Mouse (Mus musculus) intestine, embryonic 15.5 days (tissue): Measurements from ENCODE around the gene Sp9. TPM values are rescaled to one million over a fixed set of nuclear protein-coding genes. Genes with fewer than 3 reads are reported as not detected.

ENCODE experiments used
- ATAC-seq: fragments of 200-750 bp; cut with Nextera tagmentation; 2 replicates; pipeline ENCODE4 v1.8.0; 2017; ENCODE audit warnings: moderate TSS enrichment, moderate library complexity
- H3K27ac ChIP-seq: fragments of 300-500 bp; sonication (generic); 2 replicates; pipeline ENCODE4 v1.5.1; 2015; ENCODE audit warnings: mild to moderate bottlenecking, inconsistent platforms
- H3K27me3 ChIP-seq: fragments of 300-500 bp; sonication (generic); replicated peaks from 2 replicates; pipeline ENCODE4 v1.6.1; 2015; ENCODE audit warnings: inconsistent platforms
- H3K36me3 ChIP-seq: fragments of 300-500 bp; sonication (generic); 2 replicates; pipeline ENCODE4 v1.6.1; 2015; ENCODE audit warnings: inconsistent platforms
- H3K4me1 ChIP-seq: fragments of 300-500 bp; sonication (generic); replicated peaks from 2 replicates; pipeline ENCODE4 v1.6.1; 2015; ENCODE audit warnings: inconsistent platforms
- H3K4me2 ChIP-seq: fragments of 300-500 bp; sonication (generic); replicated peaks from 2 replicates; pipeline ENCODE4 v1.6.1; 2015; ENCODE audit warnings: mild to moderate bottlenecking, inconsistent platforms
- H3K4me3 ChIP-seq: fragments of 300-500 bp; sonication (generic); replicated peaks from 2 replicates; pipeline ENCODE4 v1.5.1; 2015; ENCODE audit warnings: inconsistent platforms
- H3K9ac ChIP-seq: fragments of 300-500 bp; sonication (generic); 2 replicates; pipeline ENCODE4 v1.6.1; 2015; ENCODE audit warnings: inconsistent platforms
- H3K9me3 ChIP-seq: fragments of 300-500 bp; sonication (generic); 2 replicates; pipeline ENCODE4 v1.6.1; 2016; ENCODE audit warnings: inconsistent platforms
- WGBS: fragments of 180-500 bp; shearing (Covaris S2); methylation state at CpG from one replicate; pipeline ENCODE4 v1.1.7; 2015; 5-methylcytosine and 5-hydroxymethylcytosine counted together
- polyA plus RNA-seq: library from polyadenylated mRNA; unstranded; fragments of >200 nt; fragmentation: Nextera tagmentation; extraction: Ambion mirVana; gene quantifications from 2 replicates; pipeline ENCODE4 v1.2.1, GENCODE M21; 2015

The Sp9 gene
- polyA plus RNA-seq, 1 experiment from 2014 or later = not detected

DNA sequence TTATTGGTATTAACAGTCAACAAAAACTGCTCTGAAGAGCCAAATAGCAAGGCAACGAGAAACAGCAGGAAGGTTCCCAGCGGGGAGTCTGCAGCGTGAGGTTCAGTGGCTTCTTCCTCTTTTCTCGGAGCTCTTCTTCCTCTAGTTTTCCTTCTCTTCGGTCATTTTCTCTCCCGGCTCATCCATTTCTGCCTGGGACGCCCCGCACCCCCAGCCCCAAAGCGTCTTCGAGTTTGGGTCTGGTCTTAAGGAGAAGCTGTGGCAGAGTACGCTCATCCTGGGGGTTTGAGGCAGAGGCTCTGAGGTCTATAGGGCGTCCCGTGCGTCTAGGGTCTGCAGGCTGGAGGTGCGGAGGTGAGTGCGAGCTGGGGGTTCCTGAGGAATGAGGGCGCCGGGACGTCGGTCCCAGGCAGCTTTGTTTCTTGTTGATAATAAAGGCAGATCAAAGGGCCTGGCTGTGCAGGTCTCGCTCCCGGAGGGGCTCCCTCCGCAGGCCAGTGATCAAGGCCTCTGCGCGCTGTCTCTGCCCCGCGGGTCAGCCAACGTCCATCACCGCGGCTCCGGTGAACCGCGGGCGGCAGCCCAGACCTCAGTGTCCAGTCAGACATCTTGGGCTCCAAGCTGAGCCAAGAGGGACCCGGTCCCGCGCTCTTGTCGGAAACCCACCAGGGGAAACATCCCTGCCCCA, 5.4 kb downstream of the Sp9 start:
- Histone ChIP-seq H3K36me3 (no peaks in the 10 kb centered on the region), H3K27ac (no peak overlapping the region), H3K9me3 (no peaks in the 10 kb centered on the region), H3K4me2 (no peak overlapping the region; the same call in 1 of the 2 replicates), H3K4me3 (peak overlapping the region; percentile 9), H3K27me3 (peaks cover 74% of the 10 kb centered on the region), H3K4me1 (peaks cover 37% of the 10 kb centered on the region), H3K9ac (no peak overlapping the region)
- WGBS = 2% methylated on average over 38 of the region's 38 CpGs
- ATAC-seq = no peak

GRCm38 (mm10) chr2:73277709-73278075, 6.0 kb downstream of the Sp9 start:
- H3K4me2 ChIP-seq = no peak overlapping the region
- ATAC-seq = no peak
- no peaks in the 10 kb centered on the region for H3K36me3 ChIP-seq
- no peak overlapping the region; the same call in 1 of the 2 replicates for H3K4me3 ChIP-seq
- 4% methylated on average over 18 of the region's 18 CpGs for WGBS
- no peaks in the 10 kb centered on the region for H3K9me3 ChIP-seq
- H3K9ac ChIP-seq = no peak overlapping the region
- peaks cover 35% of the 10 kb centered on the region for H3K4me1 ChIP-seq
- H3K27ac ChIP-seq = no peak overlapping the region
- peaks cover 72% of the 10 kb centered on the region for H3K27me3 ChIP-seq

DNA sequence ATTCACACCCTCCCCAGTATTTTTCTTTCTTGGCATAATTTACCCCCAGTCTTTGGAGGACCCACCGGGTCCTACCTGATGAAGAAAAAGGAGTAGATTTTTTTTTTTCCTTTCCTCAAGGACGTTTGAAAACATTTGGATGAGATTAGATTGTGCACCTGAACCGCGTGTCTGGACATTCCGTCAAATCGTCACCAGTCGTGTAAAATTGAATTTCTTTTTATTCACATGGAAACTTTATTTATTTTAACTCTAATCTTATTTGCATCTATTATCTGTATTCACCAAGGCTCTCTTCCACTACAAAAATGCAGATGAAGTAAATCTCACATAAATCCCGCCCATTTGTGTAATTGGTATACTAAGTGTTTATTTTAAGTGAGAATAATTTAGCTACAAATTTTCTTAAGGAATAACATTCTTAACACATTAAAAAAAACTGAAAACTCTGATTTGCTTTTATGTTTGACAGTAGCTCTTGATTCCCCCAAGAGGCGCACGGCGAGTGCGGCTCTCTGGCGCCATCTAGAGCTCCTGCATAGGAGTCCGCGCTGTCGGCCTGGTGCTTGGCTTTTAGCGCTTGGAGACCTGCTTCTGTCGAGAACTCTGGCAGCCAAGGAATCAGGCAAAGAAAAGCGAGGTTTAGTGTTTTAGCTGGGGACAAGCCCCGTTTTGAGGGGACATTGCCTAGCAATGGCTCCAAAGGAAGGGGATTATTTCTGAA, 6.6 kb downstream of the Sp9 start:
- H3K27ac ChIP-seq = no peak overlapping the region
- ATAC-seq = peak; percentile 82
- no peaks in the 10 kb centered on the region for H3K36me3 ChIP-seq
- H3K4me2 ChIP-seq = peak overlapping the region; percentile 31
- H3K27me3 ChIP-seq = peaks cover 66% of the 10 kb centered on the region
- 3% methylated on average over 20 of the region's 20 CpGs for WGBS
- H3K4me3 ChIP-seq = no peak overlapping the region; the same call in 1 of the 2 replicates
- no peak overlapping the region for H3K9ac ChIP-seq
- no peaks in the 10 kb centered on the region for H3K9me3 ChIP-seq
- peaks cover 29% of the 10 kb centered on the region for H3K4me1 ChIP-seq

- peaks cover 23% of the 10 kb centered on the region for H3K4me1 ChIP-seq
- H3K9ac ChIP-seq = no peak overlapping the region
- H3K36me3 ChIP-seq = no peaks in the 10 kb centered on the region
- no peaks in the 10 kb centered on the region for H3K9me3 ChIP-seq
- H3K27ac ChIP-seq = no peak overlapping the region
- peaks cover 61% of the 10 kb centered on the region for H3K27me3 ChIP-seq
- H3K4me3 ChIP-seq = no peak overlapping the region; the same call in 1 of the 2 replicates
- peak overlapping the region; percentile 31 for H3K4me2 ChIP-seq
- ATAC-seq = peak; percentile 43; the same call in 1 of the 2 replicates
- 2% methylated on average over 17 of the region's 17 CpGs for WGBS
Observed at GRCm38 (mm10) chr2:73278869-73279268, 7.1 kb downstream of the Sp9 start.

GRCm38 (mm10) chr2:73279271-73280038, 7.7 kb downstream of the Sp9 start:
- no peak for ATAC-seq

DNA sequence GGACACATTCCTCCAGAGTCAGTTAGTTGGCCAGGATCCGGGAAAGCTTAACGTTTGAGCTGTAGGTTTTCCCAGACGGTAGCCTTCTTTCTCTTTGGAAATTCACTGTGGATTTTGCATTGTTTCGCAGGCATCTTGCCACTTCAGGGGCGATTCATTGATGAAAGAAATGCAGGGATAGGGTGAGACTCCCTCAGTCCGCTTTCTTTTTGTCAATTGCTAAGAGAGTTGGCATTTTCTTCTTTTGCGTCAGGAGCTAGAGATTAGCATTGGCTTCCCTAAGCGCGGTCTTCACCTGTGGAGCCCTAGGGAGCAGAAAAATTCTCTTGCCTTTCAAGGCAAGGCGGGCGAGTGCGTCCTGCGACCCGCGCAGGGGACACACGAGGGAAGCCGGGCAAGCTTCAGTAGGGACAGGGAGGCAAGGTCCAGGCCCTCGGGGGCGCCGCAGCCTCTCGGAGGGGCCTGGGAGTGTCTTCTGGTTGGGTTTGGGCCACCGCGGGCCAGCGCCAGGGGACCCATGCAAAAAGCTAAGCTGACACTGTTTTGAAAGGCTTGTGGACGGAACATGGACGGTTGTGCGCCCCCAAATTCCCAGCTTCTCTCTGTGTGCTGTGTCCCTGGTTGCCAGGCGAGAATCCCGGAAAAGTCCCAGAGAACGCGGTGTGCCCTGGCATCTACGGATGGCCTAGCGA, 8.8 kb downstream of the Sp9 start:
- Histone ChIP-seq H3K4me1 (peaks cover 15% of the 10 kb centered on the region; the same call in 1 of the 2 replicates), H3K4me2 (peak overlapping the region; percentile 37), H3K4me3 (no peak overlapping the region; the same call in 1 of the 2 replicates), H3K36me3 (no peaks in the 10 kb centered on the region), H3K9me3 (no peaks in the 10 kb centered on the region), H3K9ac (no peak overlapping the region), H3K27me3 (peaks cover 51% of the 10 kb centered on the region), H3K27ac (no peak overlapping the region)
- no peak for ATAC-seq
- 6% methylated on average over 33 of the region's 33 CpGs for WGBS

More at GRCm38 (mm10) chr2:73279271-73280038, 7.7 kb downstream of the Sp9 start:
- H3K4me2 ChIP-seq = peak overlapping the region; percentile 31; the same call in 1 of the 2 replicates
- peaks cover 17% of the 10 kb centered on the region for H3K4me1 ChIP-seq
- no peak overlapping the region for H3K4me3 ChIP-seq
- no peak overlapping the region for H3K9ac ChIP-seq
- 2% methylated on average over 31 of the region's 31 CpGs for WGBS
- H3K27ac ChIP-seq = no peak overlapping the region
- H3K9me3 ChIP-seq = no peaks in the 10 kb centered on the region
- no peaks in the 10 kb centered on the region for H3K36me3 ChIP-seq
- peaks cover 55% of the 10 kb centered on the region for H3K27me3 ChIP-seq

DNA sequence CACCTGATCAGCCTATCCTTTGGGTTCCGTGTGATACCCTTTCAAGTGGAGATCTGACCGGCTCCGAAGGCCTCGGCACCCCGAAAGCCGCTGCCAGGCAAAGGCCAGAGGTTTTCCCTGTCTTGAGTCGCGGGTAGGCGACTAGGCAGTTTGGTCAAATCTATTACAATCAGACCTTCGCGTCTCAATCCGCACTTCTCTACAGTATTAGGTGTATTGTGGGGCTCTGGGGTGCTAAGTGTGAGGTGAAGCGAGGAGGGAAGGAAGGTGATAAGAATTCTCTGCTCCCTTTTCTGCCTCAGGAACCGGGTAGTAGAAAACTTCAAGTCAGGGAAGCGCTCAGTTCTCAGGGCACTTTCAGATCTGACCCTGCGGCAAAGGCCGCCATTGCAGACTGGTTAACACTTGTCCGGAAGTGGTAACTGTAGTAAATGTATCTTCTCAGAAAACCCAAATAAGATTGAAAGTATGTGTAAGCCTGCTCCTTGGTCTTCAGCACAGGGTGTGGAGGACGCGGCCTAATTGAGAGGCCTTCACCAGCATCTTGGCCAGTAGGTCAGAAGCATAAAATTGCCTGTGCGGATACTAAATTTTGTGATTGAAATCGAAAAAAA, 9.4 kb downstream of the Sp9 start:
- WGBS = 17% methylated on average over 22 of the region's 22 CpGs
- no peak overlapping the region for H3K4me3 ChIP-seq

GRCm38 (mm10) chr2:73281707-73282106, 10.0 kb downstream of the Sp9 start:
- no peaks in the 10 kb centered on the region for H3K36me3 ChIP-seq
- WGBS = 22% methylated on average over 7 of the region's 7 CpGs
- peaks cover 44% of the 10 kb centered on the region for H3K27me3 ChIP-seq
- H3K27ac ChIP-seq = no peak overlapping the region
- H3K9ac ChIP-seq = no peak overlapping the region
- H3K4me1 ChIP-seq = peaks cover 15% of the 10 kb centered on the region; the same call in 1 of the 2 replicates
- H3K4me2 ChIP-seq = no peak overlapping the region
- no peak for ATAC-seq
- no peaks in the 10 kb centered on the region for H3K9me3 ChIP-seq
- H3K4me3 ChIP-seq = no peak overlapping the region

More for the DNA sequence above, 9.4 kb downstream of the Sp9 start:
- Histone ChIP-seq H3K4me2 (no peak overlapping the region), H3K4me1 (peaks cover 15% of the 10 kb centered on the region; the same call in 1 of the 2 replicates), H3K9me3 (no peaks in the 10 kb centered on the region), H3K36me3 (no peaks in the 10 kb centered on the region), H3K27ac (no peak overlapping the region), H3K9ac (no peak overlapping the region), H3K27me3 (peaks cover 48% of the 10 kb centered on the region)
- no peak for ATAC-seq

GRCm38 (mm10) chr2:73285630-73286029, 13.9 kb downstream of the Sp9 start:
- no peak overlapping the region for H3K4me2 ChIP-seq
- H3K4me3 ChIP-seq = no peak overlapping the region
- H3K9me3 ChIP-seq = no peaks in the 10 kb centered on the region
- ATAC-seq = no peak
- 6% methylated on average over 2 of the region's 2 CpGs for WGBS
- H3K9ac ChIP-seq = no peak overlapping the region
- no peaks in the 10 kb centered on the region for H3K36me3 ChIP-seq
- H3K27me3 ChIP-seq = peaks cover 15% of the 10 kb centered on the region
- no peak overlapping the region for H3K27ac ChIP-seq
- H3K4me1 ChIP-seq = peaks cover 1% of the 10 kb centered on the region; the same call in 1 of the 2 replicates

DNA sequence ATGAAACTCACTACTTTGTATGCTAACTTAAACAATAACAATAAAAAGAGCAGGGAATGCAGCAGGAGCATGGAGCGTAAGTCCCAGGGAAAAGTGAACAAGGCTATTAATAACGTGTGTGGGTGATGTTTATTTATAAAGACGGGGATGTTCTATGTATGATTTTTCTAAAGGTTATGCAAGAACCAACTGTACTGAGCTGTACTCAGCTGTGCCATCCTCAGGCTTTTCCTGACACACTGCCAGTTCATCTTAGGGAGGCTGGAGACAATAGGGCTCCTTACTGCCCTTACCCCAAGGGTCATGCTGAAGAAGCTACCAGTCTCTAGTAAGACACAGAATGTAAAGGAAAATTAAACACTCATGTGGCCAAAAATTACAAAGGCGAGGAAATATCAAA, 19.4 kb downstream of the Sp9 start:
- H3K9me3 ChIP-seq = no peaks in the 10 kb centered on the region
- no peaks in the 10 kb centered on the region for H3K27me3 ChIP-seq
- no peak overlapping the region for H3K9ac ChIP-seq
- no peak overlapping the region for H3K27ac ChIP-seq
- no peak for ATAC-seq
- no peaks in the 10 kb centered on the region for H3K4me1 ChIP-seq
- no peaks in the 10 kb centered on the region for H3K36me3 ChIP-seq
- no peak overlapping the region for H3K4me2 ChIP-seq
- no peak overlapping the region for H3K4me3 ChIP-seq
- 80% methylated on average over 4 of the region's 4 CpGs for WGBS

DNA sequence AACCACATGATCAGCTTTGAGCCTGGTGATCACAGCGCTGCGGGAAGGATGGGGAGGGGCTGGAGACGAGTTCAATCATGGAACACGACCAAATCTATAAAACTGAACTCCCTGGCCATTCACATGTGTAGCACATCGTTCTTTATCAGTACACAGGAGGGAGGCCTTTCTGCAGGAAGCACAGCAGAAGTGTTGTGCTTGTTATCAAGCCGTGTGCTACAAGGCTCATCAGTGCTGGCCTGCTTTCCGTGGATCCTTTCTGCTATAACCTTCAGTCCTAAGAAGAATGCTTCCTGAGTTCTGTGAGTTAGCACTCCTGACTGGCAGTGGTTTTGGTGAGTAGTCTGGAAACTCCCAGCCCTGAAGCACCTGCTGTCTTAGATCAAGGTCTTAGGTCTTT, 23.3 kb downstream of the Sp9 start:
- H3K4me3 ChIP-seq = no peak overlapping the region
- no peaks in the 10 kb centered on the region for H3K9me3 ChIP-seq
- no peak overlapping the region for H3K4me2 ChIP-seq
- no peaks in the 10 kb centered on the region for H3K4me1 ChIP-seq
- H3K36me3 ChIP-seq = no peaks in the 10 kb centered on the region
- 78% methylated on average over 7 of the region's 7 CpGs for WGBS
- no peak for ATAC-seq
- no peaks in the 10 kb centered on the region for H3K27me3 ChIP-seq
- no peak overlapping the region for H3K9ac ChIP-seq
- no peak overlapping the region for H3K27ac ChIP-seq
